Mouse (Mus musculus): Measurements from ENCODE around the gene Slc27a5.

Slc27a5 gene

GRCm38 (mm10) chr7:12998053-12998452 lies at the start of gene Slc27a5:
Gene Slc27a5, minus strand, starts transcription at chr7:12998192.
- DNase-seq: no peak

- peak; percentile 77 for DNase-seq
Observed at GRCm38 (mm10) chr7:13046084-13046483, 48.1 kb upstream of the Slc27a5 start.

GRCm38 (mm10) chr7:13044254-13044625 lies 46.2 kb upstream of the Slc27a5 start:
- DNase-seq: no peak

GRCm38 (mm10) chr7:13043445-13044253 lies 45.7 kb upstream of the Slc27a5 start:
- no peak for DNase-seq

GRCm38 (mm10) chr7:13043120-13043444 lies 45.1 kb upstream of the Slc27a5 start:
- no peak for DNase-seq

GRCm38 (mm10) chr7:13042511-13042910 lies 44.5 kb upstream of the Slc27a5 start:
- DNase-seq: no peak

- DNase-seq: no peak
Observed at GRCm38 (mm10) chr7:13041256-13041655, 43.3 kb upstream of the Slc27a5 start.

- DNase-seq: no peak
Observed at GRCm38 (mm10) chr7:13039181-13039580, 41.2 kb upstream of the Slc27a5 start.

GRCm38 (mm10) chr7:13038621-13039169 lies 40.7 kb upstream of the Slc27a5 start:
- no peak for DNase-seq

GRCm38 (mm10) chr7:13037901-13038555 lies 40.0 kb upstream of the Slc27a5 start, which contains the start of gene Ube2m:
Gene Ube2m, minus strand, starts transcription at chr7:13038275.
- DNase-seq: peak; percentile 99

GRCm38 (mm10) chr7:13037366-13037765 lies 39.4 kb upstream of the Slc27a5 start:
- DNase-seq: no peak

- no peak for DNase-seq
Observed at GRCm38 (mm10) chr7:13036806-13037205, 38.8 kb upstream of the Slc27a5 start.

GRCm38 (mm10) chr7:13035211-13035855 lies 37.3 kb upstream of the Slc27a5 start:
- DNase-seq: no peak

GRCm38 (mm10) chr7:13034148-13034977 lies 36.4 kb upstream of the Slc27a5 start, which contains the start of gene Chmp2a:
Gene Chmp2a, minus strand, starts transcription at chr7:13034807.
- peak; percentile 98 for DNase-seq

- no peak for DNase-seq
Observed at GRCm38 (mm10) chr7:13033451-13034147, 35.6 kb upstream of the Slc27a5 start.

GRCm38 (mm10) chr7:13032541-13032940 lies 34.5 kb upstream of the Slc27a5 start:
- DNase-seq: no peak

GRCm38 (mm10) chr7:13031983-13032382 lies 34.0 kb upstream of the Slc27a5 start:
- no peak for DNase-seq

- no peak for DNase-seq
Observed at GRCm38 (mm10) chr7:13031069-13031468, 33.1 kb upstream of the Slc27a5 start.

GRCm38 (mm10) chr7:13028986-13029385 lies 31.0 kb upstream of the Slc27a5 start:
- no peak for DNase-seq

GRCm38 (mm10) chr7:13025511-13026112 lies 27.6 kb upstream of the Slc27a5 start:
- DNase-seq: no peak

GRCm38 (mm10) chr7:13024805-13025204 lies 26.8 kb upstream of the Slc27a5 start:
- DNase-seq: peak; percentile 65

Data from lung, postnatal 14 days (tissue).